Mouse (Mus musculus) myocyte (in vitro differentiated cells): ENCODE measurements around the gene Nek7. TPM values are rescaled to one million over a fixed set of nuclear protein-coding genes. Genes with fewer than 3 reads are reported as not detected.

Experiments used
- H3K27me3 ChIP-seq: one replicate; pipeline ENCODE4 v1.6.1; 2011; ENCODE audit not compliant: control insufficient read depth, insufficient read depth, insufficient read length
- H3K36me3 ChIP-seq: one replicate; pipeline ENCODE4 v1.6.1; 2011; ENCODE audit not compliant: control insufficient read depth, insufficient read depth
- H3K4me2 ChIP-seq: one replicate; pipeline ENCODE4 v1.6.1; 2011; ENCODE audit warnings: low read depth, control low read depth
- H3K4me3 ChIP-seq: one replicate; pipeline ENCODE4 v1.5.1; 2011; ENCODE audit warnings: mild to moderate bottlenecking, control low read depth, moderate library complexity
- H3K79me2 ChIP-seq: one replicate; pipeline ENCODE4 v1.6.1; 2011; ENCODE audit not compliant: control insufficient read depth, insufficient read depth
- H3ac ChIP-seq: one replicate; pipeline ENCODE4 v1.6.1; 2011; ENCODE audit not compliant: control insufficient read depth, insufficient read length
- CEBPB ChIP-seq: IDR thresholded peaks from 2 replicates; pipeline ENCODE4 v1.6.1; 2011; ENCODE audit warnings: mild to moderate bottlenecking, moderate library complexity; ENCODE audit not compliant: poor library complexity, insufficient read depth, severe bottlenecking
- E2F4 ChIP-seq: IDR thresholded peaks from one replicate; pipeline ENCODE4 v1.6.1; 2011; ENCODE audit warnings: mild to moderate bottlenecking, control low read depth, moderate library complexity; ENCODE audit not compliant: insufficient read depth
- MAX ChIP-seq: IDR thresholded peaks from one replicate; pipeline ENCODE4 v1.6.1; 2011; ENCODE audit warnings: low read depth, mild to moderate bottlenecking, control low read depth
- MYOD1 ChIP-seq, 3 experiments: IDR thresholded peaks; one replicate each; pipeline ENCODE4 v1.6.1; 2011; ENCODE audit warnings: control low read depth in 2 of 3, low read depth in 2 of 3, mild to moderate bottlenecking in 2 of 3, moderate library complexity in 1 of 3; ENCODE audit not compliant: insufficient read length in 2 of 3, control insufficient read depth in 1 of 3
- MYOG ChIP-seq, 3 experiments: IDR thresholded peaks; one replicate each; pipeline ENCODE4 v1.6.1; 2011; ENCODE audit warnings: control low read depth in 2 of 3, low read depth in 2 of 3, mild to moderate bottlenecking in 2 of 3; ENCODE audit not compliant: insufficient read length in 2 of 3, control insufficient read depth in 1 of 3, insufficient read depth in 1 of 3
- POLR2A ChIP-seq: IDR thresholded peaks from one replicate; pipeline ENCODE4 v1.6.1; 2011; ENCODE audit warnings: low read depth, mild to moderate bottlenecking, control low read depth, moderate library complexity; ENCODE audit not compliant: insufficient read length
- POLR2AphosphoS2 ChIP-seq: IDR thresholded peaks from one replicate; pipeline ENCODE4 v1.6.1; 2011; ENCODE audit warnings: low read depth, control low read depth; ENCODE audit not compliant: insufficient read length
- REST ChIP-seq: IDR thresholded peaks from one replicate; pipeline ENCODE4 v1.6.1; 2011; ENCODE audit warnings: mild to moderate bottlenecking, control low read depth, moderate library complexity; ENCODE audit not compliant: insufficient read depth, insufficient read length
- SRF ChIP-seq: IDR thresholded peaks from one replicate; pipeline ENCODE4 v1.6.1; 2011; ENCODE audit warnings: low read depth; ENCODE audit not compliant: control insufficient read depth, insufficient read length
- TCF12 ChIP-seq: IDR thresholded peaks from one replicate; pipeline ENCODE4 v1.6.1; 2011; ENCODE audit warnings: mild to moderate bottlenecking, control low read depth; ENCODE audit not compliant: poor library complexity, insufficient read depth, severe bottlenecking
- TCF3 ChIP-seq: IDR thresholded peaks from one replicate; pipeline ENCODE4 v1.6.1; 2011; ENCODE audit warnings: low read depth, control low read depth; ENCODE audit not compliant: insufficient read length
- USF1 ChIP-seq: IDR thresholded peaks from one replicate; pipeline ENCODE4 v1.6.1; 2011; ENCODE audit warnings: low read depth, mild to moderate bottlenecking, control low read depth, moderate library complexity
- polyA plus RNA-seq: library from polyadenylated mRNA; unstranded; fragments of >200 nt; fragmentation: generic; extraction: Trizol; gene quantifications from one replicate; pipeline ENCODE4 v1.2.1, GENCODE M21; 2012; ENCODE audit warnings: missing spikeins

Gene Nek7
- polyA plus RNA-seq, 1 experiment = 14.6 TPM

GRCm38 (mm10) chr1:138571565-138572361, 48.2 kb downstream of the Nek7 start:
- Histone ChIP-seq H3K79me2 (peaks cover 39% of the 10 kb centered on the region), H3K4me3 (no peak overlapping the region), H3K4me2 (no peak overlapping the region), H3ac (no peak overlapping the region), H3K36me3 (peaks cover 3% of the 10 kb centered on the region), H3K27me3 (no peaks in the 10 kb centered on the region)
- TF ChIP-seq USF1 = no peak
- TF ChIP-seq TCF12 = no peak
- TF ChIP-seq MYOD1 (IDR thresholded peaks at IDR 0.05; ENCODE audit: control insufficient read depth in 1 of 3, insufficient read length in 2 of 3, low read depth in 2 of 3) = no peak
- TF ChIP-seq MYOG (IDR thresholded peaks at IDR 0.05; ENCODE audit: control insufficient read depth in 1 of 3, insufficient read depth in 1 of 3, insufficient read length in 2 of 3, low read depth in 2 of 3) = no peak
- TF ChIP-seq E2F4 = no peak
- TF ChIP-seq POLR2AphosphoS2 = no peak
- no peak for TF ChIP-seq SRF
- no peak for TF ChIP-seq REST
- no peak for TF ChIP-seq CEBPB
- no peak for TF ChIP-seq MAX
- no peak for TF ChIP-seq POLR2A
- TF ChIP-seq TCF3 = no peak

- Histone ChIP-seq H3ac (no peak overlapping the region), H3K4me3 (no peak overlapping the region), H3K4me2 (no peak overlapping the region), H3K79me2 (peaks cover 45% of the 10 kb centered on the region), H3K27me3 (no peaks in the 10 kb centered on the region), H3K36me3 (peaks cover 3% of the 10 kb centered on the region)
- TF ChIP-seq USF1 (no peak), MYOG (IDR thresholded peaks at IDR 0.05; ENCODE audit: control insufficient read depth in 1 of 3, insufficient read depth in 1 of 3, insufficient read length in 2 of 3, low read depth in 2 of 3) (no peak), SRF (no peak), REST (no peak), MAX (no peak), TCF3 (no peak), POLR2AphosphoS2 (no peak), E2F4 (no peak), CEBPB (no peak), MYOD1 (IDR thresholded peaks at IDR 0.05; ENCODE audit: control insufficient read depth in 1 of 3, insufficient read length in 2 of 3, low read depth in 2 of 3) (no peak), POLR2A (no peak), TCF12 (no peak)
Observed at GRCm38 (mm10) chr1:138571038-138571441, 48.9 kb downstream of the Nek7 start.

- no peak overlapping the region for H3ac ChIP-seq
- H3K4me3 ChIP-seq = no peak overlapping the region
- TF ChIP-seq E2F4 (no peak), REST (no peak), POLR2AphosphoS2 (no peak), TCF3 (no peak), TCF12 (no peak), MAX (no peak), USF1 (no peak), CEBPB (no peak), MYOD1 (IDR thresholded peaks at IDR 0.05; ENCODE audit: control insufficient read depth in 1 of 3, insufficient read length in 2 of 3, low read depth in 2 of 3) (no peak), MYOG (IDR thresholded peaks at IDR 0.05; ENCODE audit: control insufficient read depth in 1 of 3, insufficient read depth in 1 of 3, insufficient read length in 2 of 3, low read depth in 2 of 3) (no peak), POLR2A (no peak), SRF (no peak)
- H3K27me3 ChIP-seq = no peaks in the 10 kb centered on the region
- H3K4me2 ChIP-seq = no peak overlapping the region
- H3K36me3 ChIP-seq = peaks cover 3% of the 10 kb centered on the region
- peaks cover 47% of the 10 kb centered on the region for H3K79me2 ChIP-seq
Observed at GRCm38 (mm10) chr1:138568434-138569232, 51.3 kb downstream of the Nek7 start.

- no peaks in the 10 kb centered on the region for H3K36me3 ChIP-seq
- H3K4me3 ChIP-seq = no peak overlapping the region
- H3K27me3 ChIP-seq = no peaks in the 10 kb centered on the region
- H3K79me2 ChIP-seq = peaks cover 44% of the 10 kb centered on the region
- no peak overlapping the region for H3K4me2 ChIP-seq
- H3ac ChIP-seq = no peak overlapping the region
- TF ChIP-seq TCF12 = no peak
Observed at GRCm38 (mm10) chr1:138567946-138568345, 52.0 kb downstream of the Nek7 start.

GRCm38 (mm10) chr1:138564677-138565076, 55.3 kb downstream of the Nek7 start:
- peaks cover 38% of the 10 kb centered on the region for H3K79me2 ChIP-seq
- no peak overlapping the region for H3K4me2 ChIP-seq
- no peaks in the 10 kb centered on the region for H3K36me3 ChIP-seq
- no peaks in the 10 kb centered on the region for H3K27me3 ChIP-seq
- no peak overlapping the region for H3ac ChIP-seq
- TF ChIP-seq MYOD1 (IDR thresholded peaks at IDR 0.05; ENCODE audit: control insufficient read depth in 1 of 3, insufficient read length in 2 of 3, low read depth in 2 of 3) (no peak), SRF (no peak), REST (no peak), CEBPB (no peak), E2F4 (no peak), USF1 (no peak), TCF3 (no peak), MAX (no peak), POLR2AphosphoS2 (no peak)
- H3K4me3 ChIP-seq = no peak overlapping the region
